Mouse (Mus musculus): ENCODE measurements at regions not wholly inside any gene's neighbourhood (a gene's known extent, or its start where the extent isn't known, plus 50 kb on each side); places are given as distances from the start of the nearest gene placed in this dataset.

DNA sequence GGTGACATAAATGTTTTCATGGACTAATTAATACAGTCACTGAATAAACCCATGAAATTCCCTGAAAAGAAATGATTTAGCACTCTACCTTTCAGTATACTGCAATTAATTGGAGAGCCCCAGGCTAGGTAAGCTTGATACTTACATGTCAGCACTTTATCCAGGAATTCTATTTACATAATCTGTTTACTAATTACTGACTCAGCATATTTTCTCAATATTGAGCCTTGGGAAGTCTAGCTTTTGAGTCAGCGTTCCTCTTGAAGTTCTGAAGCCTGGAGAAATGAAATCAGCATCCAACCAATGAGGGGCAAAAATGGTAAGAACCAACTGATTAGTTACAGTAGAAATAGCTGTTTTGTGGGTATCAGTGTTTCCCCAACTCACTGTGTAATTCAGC is 448.8 kb downstream of the Cps1 start:
- H3K27me3 ChIP-seq (replicated peaks; ENCODE audit: insufficient read depth, low read length): no peaks in the 10 kb centered on the region
- no peak overlapping the region for H3K27ac ChIP-seq (ENCODE audit: low read length)
- DNase-seq (ENCODE audit: low spot score) (no peak), ATAC-seq (no peak)
- H3K4me3 ChIP-seq (ENCODE audit: low read depth, low read length): no peak overlapping the region
- H3K9ac ChIP-seq (replicated peaks; ENCODE audit: low read depth): no peak overlapping the region
- TF ChIP-seq CTCF (IDR thresholded peaks at IDR 0.05) (no peak), EP300 (IDR thresholded peaks at IDR 0.05) (no peak)
- no peaks in the 10 kb centered on the region for H3K36me3 ChIP-seq (ENCODE audit: insufficient read depth, low read length)
- H3K4me1 ChIP-seq (ENCODE audit: insufficient read depth, low read depth, low read length): no peaks in the 10 kb centered on the region
- H3K9me3 ChIP-seq (ENCODE audit: low read length): no peaks in the 10 kb centered on the region
- H3K4me2 ChIP-seq (replicated peaks; ENCODE audit: low read depth, low read length): no peak overlapping the region
- WGBS: 77% methylated on average over 1 of the region's 1 CpGs

- H3K27me3 ChIP-seq (replicated peaks; ENCODE audit: insufficient read depth, low read length): no peaks in the 10 kb centered on the region
- no peaks in the 10 kb centered on the region for H3K4me1 ChIP-seq (ENCODE audit: insufficient read depth, low read depth, low read length)
- H3K9me3 ChIP-seq (ENCODE audit: low read length): no peaks in the 10 kb centered on the region
- H3K4me3 ChIP-seq (ENCODE audit: low read depth, low read length): no peak overlapping the region
- H3K9ac ChIP-seq (replicated peaks; ENCODE audit: low read depth): no peak overlapping the region
- ATAC-seq (no peak), DNase-seq (ENCODE audit: low spot score) (no peak)
- no peak for TF ChIP-seq EP300 (IDR thresholded peaks at IDR 0.05)
- no peak for TF ChIP-seq CTCF (IDR thresholded peaks at IDR 0.05)
- WGBS: 75% methylated on average over 2 of the region's 2 CpGs
- no peak overlapping the region for H3K27ac ChIP-seq (ENCODE audit: low read length)
- H3K4me2 ChIP-seq (replicated peaks; ENCODE audit: low read depth, low read length): no peak overlapping the region
- no peaks in the 10 kb centered on the region for H3K36me3 ChIP-seq (ENCODE audit: insufficient read depth, low read length)
These were observed 456.9 kb downstream of the Cps1 start for GRCm38 (mm10) chr1:67579732-67580131.
